Mouse (Mus musculus) urinary bladder, postnatal 14 days (tissue): ENCODE data around the gene Ltv1.
"Not testable (repeated sequence)": the region's sequence is repeated elsewhere in the genome, so short reads cannot be mapped to it uniquely, and the experiment has no call there.

Source experiments
- DNase-seq: peaks from one replicate; pipeline ENCODE4 v3.0.0; 2021; ENCODE audit warnings: low spot score

Gene Ltv1

GRCm38 (mm10) chr10:13193496-13193895 is 528 bp upstream of the Ltv1 start:
- not testable (repeated sequence) for DNase-seq

GRCm38 (mm10) chr10:13189881-13190280 is 3.1 kb downstream of the Ltv1 start:
- DNase-seq, result no peak

GRCm38 (mm10) chr10:13186754-13187153 is 6.2 kb downstream of the Ltv1 start:
- DNase-seq, result no peak

- DNase-seq, result no peak
Measured at GRCm38 (mm10) chr10:13184170-13184766, 8.7 kb downstream of the Ltv1 start.

- no peak for DNase-seq
Measured at GRCm38 (mm10) chr10:13180211-13180610, 12.8 kb downstream of the Ltv1 start.

DNA sequence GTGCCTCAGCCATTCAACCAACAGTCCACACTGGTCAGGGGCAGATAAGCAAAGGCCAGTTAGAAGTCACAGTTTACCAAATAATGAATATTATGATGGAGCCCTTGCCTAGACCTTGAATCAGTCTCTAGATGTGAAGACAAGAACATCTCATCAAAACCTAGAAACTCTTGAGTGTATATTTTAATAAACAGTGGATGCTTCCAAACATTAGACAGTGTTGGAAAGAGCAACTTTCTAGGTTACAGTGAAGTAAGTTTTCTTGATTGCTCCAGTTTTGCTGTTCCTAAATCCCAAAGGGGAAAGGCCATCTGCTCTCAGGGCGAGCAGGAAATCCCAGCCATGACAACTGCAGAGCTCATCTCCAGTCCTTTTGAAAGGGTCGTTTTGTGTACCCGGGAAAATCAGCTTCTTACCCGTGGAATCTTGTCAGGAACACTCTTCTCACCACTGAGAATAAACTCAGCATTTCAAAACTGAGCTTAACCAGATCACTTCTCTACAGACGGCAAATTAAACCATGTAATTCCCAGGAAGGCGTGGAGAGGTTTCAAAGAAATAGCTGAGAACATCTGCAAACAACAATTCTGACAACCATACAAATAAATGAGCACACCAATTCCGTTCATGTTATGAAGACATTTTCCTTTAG is 14.9 kb downstream of the Ltv1 start, which contains the start of gene Zc2hc1b:
Gene Zc2hc1b (minus strand): TSS at position 51 of the 652 bp plus-strand sequence.
- DNase-seq, result no peak

DNA sequence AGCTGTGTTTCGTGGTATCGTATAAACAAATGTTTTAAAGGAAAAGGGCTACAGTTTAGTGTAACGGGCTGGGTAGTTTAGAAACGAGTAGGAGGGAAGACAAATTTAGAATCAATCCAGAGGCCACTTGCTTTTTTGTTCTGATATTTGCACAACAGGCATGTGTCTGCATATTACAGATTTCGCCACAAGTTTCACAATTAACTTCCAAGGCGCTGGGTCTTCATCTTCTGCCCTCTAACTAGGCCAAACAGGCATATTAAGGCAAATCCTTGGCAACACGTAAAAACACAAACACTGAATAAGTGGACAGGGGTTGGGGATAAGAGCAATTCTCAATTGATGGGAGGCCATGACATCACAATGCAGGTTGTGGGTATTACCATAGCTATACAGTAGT is 17.1 kb downstream of the Ltv1 start:
- DNase-seq, result no peak

DNA sequence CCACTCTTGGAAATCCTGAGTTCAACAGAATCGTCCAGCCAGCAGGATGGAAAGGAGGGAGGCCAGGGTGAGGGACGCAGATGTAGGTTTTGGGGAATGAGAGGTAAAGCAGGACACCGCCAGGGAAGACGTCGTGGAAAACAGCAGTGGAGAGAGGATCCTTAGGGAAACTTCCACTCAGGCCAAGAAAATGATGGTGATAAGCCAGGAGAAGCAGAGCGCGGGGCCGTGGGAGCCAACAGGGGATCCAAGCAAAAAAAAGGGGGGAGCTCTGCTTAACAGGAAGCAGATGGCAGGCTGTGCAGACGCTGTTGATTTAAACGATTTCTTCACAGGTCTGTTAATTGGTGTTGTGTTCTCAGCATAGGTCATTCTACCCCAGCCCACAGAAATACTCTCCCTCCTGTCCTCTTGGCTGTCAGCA is 20.2 kb downstream of the Ltv1 start:
- DNase-seq, result no peak

DNA sequence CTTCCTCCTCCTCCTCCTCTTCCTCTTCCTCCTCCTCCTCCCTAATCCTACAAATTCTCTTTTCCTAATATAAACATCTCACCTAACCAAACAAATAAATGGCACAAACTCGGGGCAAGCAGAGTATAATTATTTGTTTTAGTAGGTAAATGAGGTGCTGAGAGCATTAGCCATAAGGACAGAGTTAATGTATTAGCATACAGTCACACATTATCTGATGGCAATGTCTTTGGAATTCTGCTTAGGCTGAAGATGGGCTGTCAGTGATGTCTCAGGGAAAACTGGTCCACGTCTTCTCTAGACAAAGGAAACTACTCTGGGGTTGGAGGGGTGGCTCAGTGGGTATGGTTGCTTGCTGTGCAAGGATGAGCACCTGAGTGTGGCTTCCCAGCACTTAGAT is 21.5 kb downstream of the Ltv1 start:
- no peak for DNase-seq

- DNase-seq, result no peak
Measured at GRCm38 (mm10) chr10:13170739-13171448, 22.1 kb downstream of the Ltv1 start.

DNA sequence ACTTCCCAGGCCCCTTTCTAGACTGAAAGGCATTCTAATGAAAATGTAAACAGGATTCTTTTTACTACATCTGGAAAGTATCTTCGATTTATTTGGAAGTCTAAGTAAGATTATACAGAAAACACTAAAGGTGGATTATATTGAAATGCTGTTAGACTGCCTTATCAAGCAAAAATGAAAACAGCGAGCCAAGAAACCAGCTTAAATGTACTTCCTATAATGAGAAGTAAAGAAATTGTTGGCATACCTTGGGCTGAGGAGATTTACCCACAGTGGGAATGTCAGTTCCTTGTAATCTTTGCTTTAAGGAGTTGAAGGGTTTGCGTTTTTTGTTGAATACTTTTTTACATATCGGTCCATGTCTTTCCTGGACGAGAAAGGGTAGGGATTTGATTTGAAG is 24.5 kb downstream of the Ltv1 start:
- no peak for DNase-seq

GRCm38 (mm10) chr10:13162031-13162430 is 30.9 kb downstream of the Ltv1 start:
- no peak for DNase-seq

- no peak for DNase-seq
Measured at GRCm38 (mm10) chr10:13160913-13161312, 32.1 kb downstream of the Ltv1 start.

DNA sequence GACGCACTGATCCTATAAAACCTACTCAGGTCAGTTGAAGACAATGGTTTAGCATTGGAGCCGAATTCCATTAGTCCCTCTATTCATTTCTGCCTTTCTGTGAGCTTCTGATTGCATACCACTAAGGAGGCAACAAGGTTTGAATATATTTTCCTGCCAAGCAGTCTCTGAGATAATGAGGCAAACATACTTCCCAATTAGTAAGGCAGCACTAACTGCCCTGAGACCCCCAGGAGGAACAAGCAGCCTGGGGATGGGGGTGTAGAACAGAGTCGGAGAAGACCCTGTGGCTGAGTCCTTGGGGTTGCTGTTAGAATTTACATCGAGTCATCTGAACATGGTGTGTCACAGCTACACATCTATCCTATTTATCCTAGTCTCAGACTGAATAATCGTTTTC is 37.6 kb downstream of the Ltv1 start:
- no peak for DNase-seq

- DNase-seq, result no peak
Measured at GRCm38 (mm10) chr10:13152811-13153364, 40.1 kb downstream of the Ltv1 start.

- no peak for DNase-seq
Measured at GRCm38 (mm10) chr10:13151353-13151752, 41.6 kb downstream of the Ltv1 start.

DNA sequence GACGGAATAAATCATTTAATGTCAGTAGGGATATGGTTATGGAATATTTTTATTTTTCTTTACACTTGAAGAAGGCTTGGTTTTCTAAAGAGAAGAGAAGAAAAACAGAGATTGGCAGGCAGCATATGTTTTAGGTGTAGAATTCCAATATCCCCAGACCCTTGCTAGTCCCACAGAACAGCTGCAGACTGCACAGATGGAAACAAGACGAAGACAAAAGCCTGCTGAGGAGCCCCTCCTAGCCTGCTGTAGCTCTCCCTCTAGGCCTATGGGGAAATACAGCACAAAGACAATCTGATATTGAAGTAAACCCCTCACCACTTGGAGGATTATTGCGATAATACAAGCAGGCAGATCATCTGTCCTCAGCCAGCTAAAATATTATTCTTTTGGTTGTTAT is 42.5 kb downstream of the Ltv1 start:
- DNase-seq, result no peak

- no peak for DNase-seq
Measured at GRCm38 (mm10) chr10:13140434-13140833, 52.5 kb downstream of the Ltv1 start.

DNA sequence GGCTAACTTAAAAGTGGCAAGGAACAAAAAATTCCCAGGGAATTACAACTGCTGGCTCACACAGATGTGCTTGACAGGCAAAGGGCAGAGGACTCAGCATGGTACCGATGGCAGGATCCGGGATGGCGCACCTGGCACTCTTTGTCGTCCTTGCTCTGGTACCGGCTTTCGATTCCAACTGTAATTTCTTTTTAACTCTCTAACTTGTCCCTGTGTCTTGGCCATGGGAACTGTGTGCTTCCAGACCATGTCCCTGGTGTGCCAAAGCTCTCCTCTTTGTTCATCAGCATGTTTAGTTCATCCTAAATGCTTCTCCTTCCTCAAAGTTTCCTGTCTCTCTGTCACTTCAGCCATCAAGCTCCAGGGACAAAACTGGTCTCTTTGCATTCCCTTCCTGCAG is 55.1 kb downstream of the Ltv1 start:
- no peak for DNase-seq

DNA sequence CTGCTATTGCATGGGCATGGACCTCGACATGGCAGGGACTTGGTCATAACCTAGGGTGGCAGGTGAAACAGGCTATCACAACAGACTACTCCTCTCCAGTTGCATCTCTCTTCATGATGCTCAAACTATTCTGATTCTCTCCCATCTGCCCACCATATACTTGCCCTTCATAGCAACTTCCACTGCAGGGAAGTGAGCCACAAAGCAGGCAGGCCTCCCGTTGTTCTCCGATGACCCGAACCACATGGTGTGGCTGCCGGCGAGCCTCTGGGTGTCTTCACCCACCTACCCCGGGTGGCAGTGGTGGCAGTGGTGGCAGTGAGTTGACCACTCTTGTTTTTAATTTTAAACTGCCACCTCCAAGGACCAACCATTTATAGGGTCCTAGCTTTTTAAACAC is 57.2 kb downstream of the Ltv1 start:
- no peak for DNase-seq

DNA sequence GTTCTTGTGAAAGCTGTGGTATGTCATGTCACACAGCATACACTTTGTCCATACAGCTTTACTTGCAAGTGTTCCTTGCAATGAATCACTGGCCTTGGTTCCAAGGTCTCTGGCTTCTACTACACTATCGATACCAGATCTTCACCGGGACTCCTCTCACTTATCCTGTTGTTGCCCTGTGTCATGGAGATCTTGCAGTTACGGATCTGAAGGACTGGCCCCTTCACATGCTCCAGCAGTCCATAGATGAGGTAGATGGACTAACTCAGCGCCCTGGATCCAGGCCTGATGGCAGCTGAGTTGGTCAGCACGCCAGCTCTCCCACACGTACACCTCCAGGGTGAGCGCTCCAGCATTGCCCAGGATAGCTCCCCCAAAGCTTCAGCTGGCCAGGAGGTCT is 57.7 kb downstream of the Ltv1 start:
- no peak for DNase-seq

GRCm38 (mm10) chr10:13133850-13134249 is 59.1 kb downstream of the Ltv1 start:
- no peak for DNase-seq
